Mouse (Mus musculus): ENCODE measurements around the gene Swap70. TPM values are rescaled to one million over a fixed set of nuclear protein-coding genes. Genes with fewer than 3 reads are reported as not detected.

Swap70 gene
- polyA plus RNA-seq, 1 experiment from 2014 or later = 23.3 TPM

DNA sequence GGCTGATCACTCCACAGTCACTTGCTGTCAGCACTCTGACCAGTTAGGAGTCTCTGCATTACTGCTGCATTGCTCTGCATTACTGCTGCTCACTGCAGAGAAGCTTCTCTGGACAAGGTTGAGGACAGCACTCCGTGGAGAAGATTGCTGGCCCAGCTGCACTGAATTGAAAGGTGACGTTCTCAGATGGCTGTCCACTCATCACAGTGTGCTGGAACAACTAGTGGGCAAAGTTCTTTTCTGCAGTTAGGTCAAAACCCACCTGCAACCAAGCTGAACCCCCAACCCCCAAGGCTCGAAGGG is 64.3 kb downstream of the Swap70 start:
- Histone ChIP-seq H3K4me2 (ENCODE audit: low read length) (no peak overlapping the region), H3K27ac (no peak overlapping the region), H3K9me3 (replicated peaks; ENCODE audit: low read length) (no peaks in the 10 kb centered on the region), H3K4me1 (replicated peaks; ENCODE audit: insufficient read depth, low read length) (peaks cover 3% of the 10 kb centered on the region; the same call in 1 of the 2 replicates), H3K36me3 (ENCODE audit: insufficient read depth, low read length) (peaks cover 5% of the 10 kb centered on the region; the same call in 1 of the 2 replicates), H3K27me3 (ENCODE audit: insufficient read depth, low read length) (no peaks in the 10 kb centered on the region), H3K9ac (ENCODE audit: low read depth, low read length) (no peak overlapping the region), H3K4me3 (replicated peaks; ENCODE audit: low read depth, low read length) (no peak overlapping the region)
- no peak for TF ChIP-seq CTCF (IDR thresholded peaks at IDR 0.05; ENCODE audit: low read depth)
- DNase-seq (ENCODE audit: low spot score) = no peak
- WGBS = 81% methylated on average over 3 of the region's 3 CpGs
- no peak for ATAC-seq (replicated peaks; ENCODE audit: low FRiP score, low read depth)

- Histone ChIP-seq H3K9me3 (replicated peaks; ENCODE audit: low read length) (no peaks in the 10 kb centered on the region), H3K27me3 (ENCODE audit: insufficient read depth, low read length) (no peaks in the 10 kb centered on the region), H3K4me3 (replicated peaks; ENCODE audit: low read depth, low read length) (no peak overlapping the region), H3K4me1 (replicated peaks; ENCODE audit: insufficient read depth, low read length) (peaks cover 3% of the 10 kb centered on the region; the same call in 1 of the 2 replicates), H3K27ac (no peak overlapping the region), H3K36me3 (ENCODE audit: insufficient read depth, low read length) (peaks cover 3% of the 10 kb centered on the region; the same call in 1 of the 2 replicates), H3K9ac (ENCODE audit: low read depth, low read length) (no peak overlapping the region), H3K4me2 (ENCODE audit: low read length) (no peak overlapping the region)
- TF ChIP-seq CTCF (IDR thresholded peaks at IDR 0.05; ENCODE audit: low read depth) = no peak
- ATAC-seq (replicated peaks; ENCODE audit: low FRiP score, low read depth) (0 out of 2 replicates have a peak, but pooled peaks have one; percentile 6), DNase-seq (ENCODE audit: low spot score) (no peak)
- 80% methylated on average over 8 of the region's 8 CpGs for WGBS
These were observed 64.8 kb downstream of the Swap70 start for GRCm38 (mm10) chr7:110286198-110286732.

DNA sequence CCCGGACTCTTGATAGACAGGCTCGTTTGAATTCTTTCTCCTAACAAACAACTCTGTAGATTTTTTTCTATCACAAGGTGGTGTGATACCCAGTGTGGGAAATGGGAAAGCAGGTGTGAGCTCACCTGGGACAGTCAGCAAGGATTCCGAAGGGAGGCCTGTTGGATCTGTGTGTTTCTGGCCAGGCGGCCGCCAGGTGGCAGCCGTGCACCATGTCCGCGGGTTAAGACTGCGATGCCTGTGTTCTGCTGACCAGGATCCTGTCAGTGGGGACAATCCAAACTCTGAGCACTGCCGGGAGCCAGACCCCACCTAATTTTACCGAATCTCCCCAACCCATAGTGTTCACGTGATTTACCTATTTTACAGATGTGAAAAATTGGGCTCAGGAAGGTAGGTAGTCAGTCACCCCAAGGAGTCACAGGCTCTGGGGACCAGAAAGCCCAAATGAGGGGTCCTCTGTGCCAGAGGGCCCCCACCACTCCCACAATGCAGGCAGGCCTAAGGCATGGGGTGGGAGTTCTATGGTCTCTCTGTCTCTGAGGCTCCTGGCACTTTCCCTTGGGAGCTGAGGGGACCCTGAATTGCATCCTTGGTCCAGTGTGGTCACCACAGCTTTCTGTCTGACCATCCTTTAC is 65.4 kb downstream of the Swap70 start:
- peak; percentile 96 for TF ChIP-seq CTCF (IDR thresholded peaks at IDR 0.05; ENCODE audit: low read depth)
- WGBS = 5% methylated on average over 12 of the region's 12 CpGs
- no peak overlapping the region for H3K4me2 ChIP-seq (ENCODE audit: low read length)
- peak; percentile 83 for ATAC-seq (replicated peaks; ENCODE audit: low FRiP score, low read depth)
- no peak overlapping the region for H3K4me3 ChIP-seq (replicated peaks; ENCODE audit: low read depth, low read length)
- H3K9me3 ChIP-seq (replicated peaks; ENCODE audit: low read length) = no peaks in the 10 kb centered on the region
- H3K27me3 ChIP-seq (ENCODE audit: insufficient read depth, low read length) = no peaks in the 10 kb centered on the region
- no peaks in the 10 kb centered on the region for H3K36me3 ChIP-seq (ENCODE audit: insufficient read depth, low read length)
- no peak overlapping the region for H3K27ac ChIP-seq
- DNase-seq (ENCODE audit: low spot score) = peak; percentile 87
- no peak overlapping the region for H3K9ac ChIP-seq (ENCODE audit: low read depth, low read length)
- H3K4me1 ChIP-seq (replicated peaks; ENCODE audit: insufficient read depth, low read length) = peaks cover 3% of the 10 kb centered on the region; the same call in 1 of the 2 replicates

- no peaks in the 10 kb centered on the region for H3K27me3 ChIP-seq (ENCODE audit: insufficient read depth, low read length)
- peak overlapping the region; percentile 44 for H3K27ac ChIP-seq
- no peak overlapping the region for H3K9ac ChIP-seq (ENCODE audit: low read depth, low read length)
- 63% methylated on average over 8 of the region's 8 CpGs for whole genome bisulfite sequencing
- peak; percentile 40 for DNase-seq (ENCODE audit: low spot score)
- no peak overlapping the region for H3K4me3 ChIP-seq (replicated peaks; ENCODE audit: low read depth, low read length)
- no peak for TF ChIP-seq CTCF (IDR thresholded peaks at IDR 0.05; ENCODE audit: low read depth)
- H3K4me1 ChIP-seq (replicated peaks; ENCODE audit: insufficient read depth, low read length) = peaks cover 3% of the 10 kb centered on the region; the same call in 1 of the 2 replicates
- H3K9me3 ChIP-seq (replicated peaks; ENCODE audit: low read length) = no peaks in the 10 kb centered on the region
- no peaks in the 10 kb centered on the region for H3K36me3 ChIP-seq (ENCODE audit: insufficient read depth, low read length)
- ATAC-seq (replicated peaks; ENCODE audit: low FRiP score, low read depth) = no peak
- no peak overlapping the region for H3K4me2 ChIP-seq (ENCODE audit: low read length)
These were observed 66.1 kb downstream of the Swap70 start for GRCm38 (mm10) chr7:110287476-110288071.

DNA sequence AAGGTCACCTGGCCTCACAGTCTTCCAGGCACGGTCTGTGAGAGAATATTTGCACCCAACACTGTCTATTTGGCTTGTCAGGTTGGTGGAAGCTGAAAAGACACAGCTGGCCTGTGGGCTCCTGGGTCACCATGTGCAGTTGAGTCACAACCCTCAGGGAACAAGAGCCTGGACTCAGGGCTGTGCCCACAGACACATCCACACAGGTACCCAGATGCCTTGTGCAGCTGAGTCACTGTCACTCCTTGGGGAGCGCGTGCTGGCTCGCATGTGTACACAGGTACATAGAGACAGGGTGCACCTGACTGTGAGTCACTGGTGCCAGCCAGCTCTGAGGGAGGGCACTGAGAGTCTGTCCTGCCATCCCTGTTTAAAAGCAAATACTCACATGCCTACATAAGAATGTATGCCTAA is 66.7 kb downstream of the Swap70 start:
- H3K9ac ChIP-seq (ENCODE audit: low read depth, low read length) = no peak overlapping the region
- H3K27ac ChIP-seq = peak overlapping the region; percentile 44; the same call in 1 of the 2 replicates
- H3K27me3 ChIP-seq (ENCODE audit: insufficient read depth, low read length) = no peaks in the 10 kb centered on the region
- no peaks in the 10 kb centered on the region for H3K36me3 ChIP-seq (ENCODE audit: insufficient read depth, low read length)
- H3K4me1 ChIP-seq (replicated peaks; ENCODE audit: insufficient read depth, low read length) = peaks cover 3% of the 10 kb centered on the region; the same call in 1 of the 2 replicates
- H3K4me3 ChIP-seq (replicated peaks; ENCODE audit: low read depth, low read length) = no peak overlapping the region
- H3K9me3 ChIP-seq (replicated peaks; ENCODE audit: low read length) = no peaks in the 10 kb centered on the region
- DNase-seq (ENCODE audit: low spot score) = no peak
- 76% methylated on average over 4 of the region's 4 CpGs for WGBS
- no peak; the same call in 1 of the 2 replicates for ATAC-seq (replicated peaks; ENCODE audit: low FRiP score, low read depth)
- TF ChIP-seq CTCF (IDR thresholded peaks at IDR 0.05; ENCODE audit: low read depth) = no peak
- H3K4me2 ChIP-seq (ENCODE audit: low read length) = no peak overlapping the region

- no peak for TF ChIP-seq CTCF (IDR thresholded peaks at IDR 0.05; ENCODE audit: low read depth)
- Histone ChIP-seq H3K4me1 (replicated peaks; ENCODE audit: insufficient read depth, low read length) (peaks cover 3% of the 10 kb centered on the region; the same call in 1 of the 2 replicates), H3K27me3 (ENCODE audit: insufficient read depth, low read length) (no peaks in the 10 kb centered on the region), H3K9me3 (replicated peaks; ENCODE audit: low read length) (no peaks in the 10 kb centered on the region), H3K27ac (no peak overlapping the region; the same call in 1 of the 2 replicates), H3K36me3 (ENCODE audit: insufficient read depth, low read length) (no peaks in the 10 kb centered on the region), H3K9ac (ENCODE audit: low read depth, low read length) (no peak overlapping the region), H3K4me2 (ENCODE audit: low read length) (no peak overlapping the region), H3K4me3 (replicated peaks; ENCODE audit: low read depth, low read length) (no peak overlapping the region)
- peak; percentile 31; the same call in 1 of the 2 replicates for ATAC-seq (replicated peaks; ENCODE audit: low FRiP score, low read depth)
- WGBS = 68% methylated on average over 6 of the region's 6 CpGs
- DNase-seq (ENCODE audit: low spot score) = peak; percentile 44
These were observed 67.2 kb downstream of the Swap70 start for GRCm38 (mm10) chr7:110288731-110289191.

Data from kidney, postnatal 0 days (tissue).